Mouse (Mus musculus) stomach, postnatal 0 days (tissue): Measurements from ENCODE around the gene Ppp2r5e.

Experiments
- CTCF ChIP-seq: IDR thresholded peaks from 2 replicates; pipeline ENCODE4 v1.5.1; 2016; ENCODE audit warnings: antibody characterized with exemption, low read depth, mild to moderate bottlenecking, moderate library complexity
- EP300 ChIP-seq: optimal IDR thresholded peaks from 2 replicates; pipeline ENCODE3; 2016; ENCODE audit warnings: antibody characterized with exemption

- TF ChIP-seq CTCF: no peak
- TF ChIP-seq EP300: no peak
Observed at GRCm38 (mm10) chr12:75492549-75493327, 103.3 kb downstream of the Ppp2r5e start.
